Mouse (Mus musculus) activated CD4-positive, CD25-positive, alpha-beta regulatory T cell, adult 9 weeks (primary cell): Measurements from ENCODE around the gene Gm21954. TPM values are rescaled to one million over a fixed set of nuclear protein-coding genes. Genes with fewer than 3 reads are reported as not detected.

Experiments
- polyA plus RNA-seq: library from polyadenylated mRNA; unstranded; fragments of 100-300 nt; shearing (Covaris generic); gene quantifications from one replicate; pipeline ENCODE4 v1.2.1, GENCODE M21; 2017

Gene Gm21954
- polyA plus RNA-seq = not detected

DNA sequence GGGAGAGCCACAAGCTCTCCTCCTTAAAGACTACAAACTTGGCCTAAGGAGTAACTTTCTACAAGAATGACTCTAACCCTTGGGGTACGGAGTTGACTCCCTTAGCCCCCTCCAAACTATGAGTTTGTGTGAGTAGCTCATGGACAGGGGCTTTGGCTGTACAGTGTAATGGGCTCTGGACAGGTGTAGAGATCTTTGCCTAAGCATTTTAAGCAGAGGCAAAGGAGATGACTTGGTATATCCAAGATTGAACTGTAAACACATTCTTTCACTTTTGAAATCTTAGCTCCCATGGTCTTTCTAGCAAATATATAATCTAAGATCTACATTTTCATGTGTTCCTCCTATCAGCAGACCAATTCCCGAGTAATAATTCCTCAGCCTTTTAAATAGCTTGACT lies at the start of gene Gm21954:
Gene Gm21954 (minus strand): TSS at position 101 of the 400 bp plus-strand sequence.

Other genes starting within 250 kb of the Gm21954 start
- 0.76 TPM for gene Dclk1, start 229.8 kb downstream of the Gm21954 start, polyA plus RNA-seq